Mouse (Mus musculus) liver, embryonic 12.5 days (tissue): ENCODE measurements around the gene Bmpr1b. TPM values are rescaled to one million over a fixed set of nuclear protein-coding genes. Genes with fewer than 3 reads are reported as not detected.
A peak's percentile ranks its signal among the peaks of the same experiment; 100 is the strongest.

Experiments
- ATAC-seq: fragments of 200-750 bp; cut with Nextera tagmentation; 2 replicates; pipeline ENCODE4 v1.8.0; 2017; ENCODE audit warnings: moderate number of reproducible peaks, mild to moderate bottlenecking, moderate library complexity
- H3K27ac ChIP-seq: fragments of 300-500 bp; sonication (generic); 2 replicates; pipeline ENCODE4 v1.5.1; 2016; ENCODE audit warnings: mild to moderate bottlenecking
- H3K27me3 ChIP-seq: fragments of 300-500 bp; sonication (generic); replicated peaks from 2 replicates; pipeline ENCODE4 v1.6.1; 2016; ENCODE audit warnings: mild to moderate bottlenecking, moderate library complexity
- H3K36me3 ChIP-seq: fragments of 300-500 bp; sonication (generic); 2 replicates; pipeline ENCODE4 v1.6.1; 2016; ENCODE audit warnings: mild to moderate bottlenecking, moderate library complexity
- H3K4me1 ChIP-seq: fragments of 300-500 bp; sonication (generic); 2 replicates; pipeline ENCODE4 v1.6.1; 2016
- H3K4me2 ChIP-seq: fragments of 300-500 bp; sonication (generic); 2 replicates; pipeline ENCODE4 v1.6.1; 2016; ENCODE audit warnings: mild to moderate bottlenecking, moderate library complexity
- H3K4me3 ChIP-seq: fragments of 300-500 bp; sonication (generic); 2 replicates; pipeline ENCODE4 v1.5.1; 2016; ENCODE audit warnings: mild to moderate bottlenecking, moderate library complexity
- H3K9ac ChIP-seq: fragments of 300-500 bp; sonication (generic); 2 replicates; pipeline ENCODE4 v1.6.1; 2016; ENCODE audit warnings: mild to moderate bottlenecking, moderate library complexity
- H3K9me3 ChIP-seq: fragments of 300-500 bp; sonication (generic); replicated peaks from 2 replicates; pipeline ENCODE4 v1.6.1; 2016; ENCODE audit warnings: mild to moderate bottlenecking, moderate library complexity
- WGBS: fragments of 180-500 bp; shearing (Covaris S2); methylation state at CpG from one replicate; pipeline ENCODE4 v1.1.7; 2016; ENCODE audit not compliant: insufficient replicate concordance; 5-methylcytosine and 5-hydroxymethylcytosine counted together
- polyA plus RNA-seq: library from polyadenylated mRNA; unstranded; fragments of >200 nt; fragmentation: Nextera tagmentation; extraction: Ambion mirVana; gene quantifications from 2 replicates; pipeline ENCODE4 v1.2.1, GENCODE M21; 2016

Bmpr1b gene
- polyA plus RNA-seq, 1 experiment from 2014 or later = 0.45 TPM

- Histone ChIP-seq H3K27ac (no peak overlapping the region), H3K27me3 (no peaks in the 10 kb centered on the region), H3K9me3 (no peaks in the 10 kb centered on the region), H3K36me3 (no peaks in the 10 kb centered on the region), H3K9ac (no peak overlapping the region), H3K4me1 (no peaks in the 10 kb centered on the region), H3K4me3 (no peak overlapping the region), H3K4me2 (no peak overlapping the region)
- 47% methylated on average over 4 of the region's 4 CpGs for WGBS
- ATAC-seq = no peak
Observed at GRCm38 (mm10) chr3:141966244-141966643, 203.0 kb downstream of the Bmpr1b start.

DNA sequence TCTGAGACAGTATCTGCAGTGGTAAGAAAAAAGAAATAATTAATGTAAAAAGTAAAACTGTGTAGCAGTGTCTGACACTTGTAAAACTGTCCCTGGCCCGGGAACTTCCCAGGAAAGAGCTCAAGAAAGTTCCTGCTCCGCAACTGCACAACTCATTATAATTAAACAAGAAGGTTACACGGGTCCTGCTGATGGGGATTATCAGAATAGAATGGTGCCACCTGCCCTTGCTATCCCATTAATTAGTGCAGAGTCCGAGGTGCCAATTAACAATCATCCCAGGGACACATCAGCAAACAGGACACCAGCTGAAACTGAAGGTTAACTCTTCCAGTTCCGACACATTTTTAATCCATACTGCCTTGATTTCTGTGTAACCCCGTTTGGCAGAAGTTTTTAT, 216.3 kb downstream of the Bmpr1b start:
- Histone ChIP-seq H3K4me1 (no peaks in the 10 kb centered on the region), H3K9ac (no peak overlapping the region), H3K27ac (no peak overlapping the region), H3K9me3 (no peaks in the 10 kb centered on the region), H3K4me2 (no peak overlapping the region), H3K36me3 (no peaks in the 10 kb centered on the region), H3K27me3 (no peaks in the 10 kb centered on the region), H3K4me3 (no peak overlapping the region)
- 47% methylated on average over 6 of the region's 6 CpGs for WGBS
- no peak for ATAC-seq

GRCm38 (mm10) chr3:141950642-141951041, 218.6 kb downstream of the Bmpr1b start:
- 47% methylated on average over 8 of the region's 8 CpGs for WGBS
- Histone ChIP-seq H3K4me2 (no peak overlapping the region), H3K27me3 (no peaks in the 10 kb centered on the region), H3K9me3 (no peaks in the 10 kb centered on the region), H3K4me1 (no peaks in the 10 kb centered on the region), H3K4me3 (no peak overlapping the region), H3K36me3 (no peaks in the 10 kb centered on the region), H3K27ac (no peak overlapping the region), H3K9ac (no peak overlapping the region)
- ATAC-seq = no peak

GRCm38 (mm10) chr3:141948506-141948905, 220.7 kb downstream of the Bmpr1b start:
- Histone ChIP-seq H3K9me3 (no peaks in the 10 kb centered on the region), H3K4me3 (no peak overlapping the region), H3K27me3 (no peaks in the 10 kb centered on the region), H3K4me2 (no peak overlapping the region), H3K27ac (no peak overlapping the region), H3K9ac (no peak overlapping the region), H3K4me1 (no peaks in the 10 kb centered on the region), H3K36me3 (no peaks in the 10 kb centered on the region)
- no peak for ATAC-seq
- 61% methylated on average over 1 of the region's 1 CpGs for WGBS

GRCm38 (mm10) chr3:141948096-141948495, 221.1 kb downstream of the Bmpr1b start:
- no peak for ATAC-seq
- H3K4me1 ChIP-seq = no peaks in the 10 kb centered on the region
- H3K4me2 ChIP-seq = no peak overlapping the region
- no peaks in the 10 kb centered on the region for H3K36me3 ChIP-seq
- H3K4me3 ChIP-seq = no peak overlapping the region
- no peaks in the 10 kb centered on the region for H3K9me3 ChIP-seq
- WGBS = 65% methylated on average over 3 of the region's 3 CpGs
- no peaks in the 10 kb centered on the region for H3K27me3 ChIP-seq
- H3K9ac ChIP-seq = no peak overlapping the region
- H3K27ac ChIP-seq = no peak overlapping the region

- no peak for ATAC-seq
- Histone ChIP-seq H3K9me3 (no peaks in the 10 kb centered on the region), H3K4me1 (no peaks in the 10 kb centered on the region), H3K27ac (no peak overlapping the region), H3K4me3 (no peak overlapping the region), H3K27me3 (no peaks in the 10 kb centered on the region), H3K36me3 (no peaks in the 10 kb centered on the region), H3K4me2 (no peak overlapping the region), H3K9ac (no peak overlapping the region)
- 71% methylated on average over 2 of the region's 2 CpGs for WGBS
Observed at GRCm38 (mm10) chr3:141946846-141947245, 222.4 kb downstream of the Bmpr1b start.

GRCm38 (mm10) chr3:141943317-141943742, 225.9 kb downstream of the Bmpr1b start:
- 60% methylated on average over 3 of the region's 3 CpGs for WGBS
- no peak for ATAC-seq
- no peak overlapping the region for H3K27ac ChIP-seq
- H3K4me2 ChIP-seq = no peak overlapping the region
- H3K4me1 ChIP-seq = no peaks in the 10 kb centered on the region
- H3K9me3 ChIP-seq = no peaks in the 10 kb centered on the region
- H3K27me3 ChIP-seq = no peaks in the 10 kb centered on the region
- no peak overlapping the region for H3K4me3 ChIP-seq
- no peak overlapping the region for H3K9ac ChIP-seq
- H3K36me3 ChIP-seq = no peaks in the 10 kb centered on the region

- H3K36me3 ChIP-seq = no peaks in the 10 kb centered on the region
- no peak overlapping the region for H3K27ac ChIP-seq
- no peaks in the 10 kb centered on the region for H3K4me1 ChIP-seq
- H3K9me3 ChIP-seq = no peaks in the 10 kb centered on the region
- no peak overlapping the region for H3K9ac ChIP-seq
- H3K4me3 ChIP-seq = no peak overlapping the region
- no peaks in the 10 kb centered on the region for H3K27me3 ChIP-seq
- WGBS = 80% methylated on average over 5 of the region's 5 CpGs
- ATAC-seq = no peak
- no peak overlapping the region for H3K4me2 ChIP-seq
Observed at GRCm38 (mm10) chr3:141940207-141940606, 229.0 kb downstream of the Bmpr1b start.

DNA sequence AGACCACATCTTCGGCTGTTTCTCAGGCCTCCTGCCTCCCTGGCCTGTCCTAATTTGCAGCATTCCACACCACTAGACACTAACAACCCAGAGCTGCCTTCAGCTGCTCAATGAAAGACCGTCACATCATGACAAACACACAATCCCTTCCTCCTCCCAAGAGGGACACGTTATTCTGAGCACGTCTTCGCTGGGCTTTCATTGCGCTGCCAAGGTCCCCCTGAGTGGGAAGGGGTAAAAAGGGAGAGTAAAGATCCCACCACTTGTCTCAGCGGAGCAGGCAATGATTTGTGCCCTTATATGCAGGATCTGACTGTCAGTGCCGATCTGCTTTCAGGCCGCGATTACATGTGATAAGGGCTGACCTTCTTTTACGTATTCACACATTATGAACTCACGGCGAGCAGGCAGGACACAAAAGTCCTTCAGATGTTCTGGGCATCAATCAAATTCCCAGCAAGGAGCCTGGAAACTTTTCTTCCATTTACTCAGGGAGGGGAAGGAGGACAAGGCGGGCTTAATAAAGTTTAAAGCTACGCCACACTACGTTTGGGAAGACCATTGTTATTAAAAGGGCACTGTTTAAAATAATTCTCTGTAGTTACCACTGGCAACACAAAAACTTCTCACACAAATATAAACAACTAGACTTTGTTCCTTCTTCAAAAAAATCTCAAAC, 232.5 kb downstream of the Bmpr1b start:
- 66% methylated on average over 16 of the region's 16 CpGs for WGBS
- no peak overlapping the region for H3K4me3 ChIP-seq
- H3K4me2 ChIP-seq = no peak overlapping the region
- H3K9ac ChIP-seq = no peak overlapping the region
- H3K27me3 ChIP-seq = no peaks in the 10 kb centered on the region
- H3K36me3 ChIP-seq = no peaks in the 10 kb centered on the region
- H3K4me1 ChIP-seq = no peaks in the 10 kb centered on the region
- no peak for ATAC-seq
- H3K9me3 ChIP-seq = no peaks in the 10 kb centered on the region
- no peak overlapping the region for H3K27ac ChIP-seq

DNA sequence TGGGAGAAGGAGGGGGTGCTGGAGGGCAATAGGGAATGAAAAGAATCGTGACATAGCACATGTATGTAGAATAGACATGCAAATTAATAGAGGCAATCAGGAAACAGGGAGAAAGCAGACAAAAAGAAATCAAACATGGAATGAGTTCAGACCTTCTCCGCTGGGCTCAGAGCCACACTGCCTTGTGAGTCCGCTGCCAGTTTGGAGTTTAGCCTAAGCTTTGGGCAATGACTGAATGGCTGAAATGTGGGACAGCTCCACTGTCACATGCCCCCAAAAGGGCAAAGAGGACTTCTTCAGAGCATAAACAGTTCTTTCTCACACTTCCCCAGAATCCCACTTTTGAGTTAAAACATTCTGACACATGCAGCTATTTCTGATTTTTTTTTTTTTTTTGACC, 236.3 kb downstream of the Bmpr1b start:
- Histone ChIP-seq H3K4me2 (no peak overlapping the region), H3K9me3 (no peaks in the 10 kb centered on the region), H3K4me1 (no peaks in the 10 kb centered on the region; the same call in 1 of the 2 replicates), H3K36me3 (no peaks in the 10 kb centered on the region), H3K27me3 (no peaks in the 10 kb centered on the region), H3K27ac (no peak overlapping the region), H3K9ac (no peak overlapping the region), H3K4me3 (no peak overlapping the region)
- ATAC-seq = no peak
- 59% methylated on average over 3 of the region's 3 CpGs for WGBS

GRCm38 (mm10) chr3:141931372-141932092, 237.7 kb downstream of the Bmpr1b start:
- Histone ChIP-seq H3K4me3 (no peak overlapping the region), H3K36me3 (no peaks in the 10 kb centered on the region), H3K4me1 (no peaks in the 10 kb centered on the region; the same call in 1 of the 2 replicates), H3K9ac (no peak overlapping the region), H3K27ac (no peak overlapping the region), H3K9me3 (no peaks in the 10 kb centered on the region), H3K27me3 (no peaks in the 10 kb centered on the region), H3K4me2 (peak overlapping the region; percentile 25; the same call in 1 of the 2 replicates)
- no peak for ATAC-seq
- whole genome bisulfite sequencing = 4% methylated on average over 10 of the region's 10 CpGs

GRCm38 (mm10) chr3:141923442-141923841, 245.8 kb downstream of the Bmpr1b start:
- H3K27me3 ChIP-seq = no peaks in the 10 kb centered on the region
- no peak overlapping the region for H3K4me3 ChIP-seq
- no peaks in the 10 kb centered on the region for H3K36me3 ChIP-seq
- H3K9ac ChIP-seq = no peak overlapping the region
- no peak overlapping the region for H3K4me2 ChIP-seq
- ATAC-seq = no peak
- WGBS = 39% methylated on average over 1 of the region's 1 CpGs
- no peak overlapping the region for H3K27ac ChIP-seq
- no peaks in the 10 kb centered on the region for H3K4me1 ChIP-seq
- H3K9me3 ChIP-seq = no peaks in the 10 kb centered on the region
